Mouse (Mus musculus) embryonic facial prominence, embryonic 12.5 days (tissue): ENCODE data around the gene Acot7. TPM values are rescaled to one million over a fixed set of nuclear protein-coding genes. Genes with fewer than 3 reads are reported as not detected.

Experiments used
- ATAC-seq: fragments of 200-750 bp; cut with Nextera tagmentation; 2 replicates; pipeline ENCODE4 v1.8.0; 2017; ENCODE audit not compliant: insufficient number of reproducible peaks, insufficient read depth, low FRiP score, low TSS enrichment
- H3K27ac ChIP-seq: fragments of 300-500 bp; sonication (generic); 2 replicates; pipeline ENCODE4 v1.5.1; 2016; ENCODE audit warnings: mild to moderate bottlenecking
- H3K27me3 ChIP-seq: fragments of 300-500 bp; sonication (generic); 2 replicates; pipeline ENCODE4 v1.6.1; 2016; ENCODE audit warnings: mild to moderate bottlenecking, moderate library complexity
- H3K36me3 ChIP-seq: fragments of 300-500 bp; sonication (generic); 2 replicates; pipeline ENCODE4 v1.6.1; 2016; ENCODE audit warnings: mild to moderate bottlenecking
- H3K4me1 ChIP-seq: fragments of 300-500 bp; sonication (generic); 2 replicates; pipeline ENCODE4 v1.6.1; 2016
- H3K4me2 ChIP-seq: fragments of 300-500 bp; sonication (generic); replicated peaks from 2 replicates; pipeline ENCODE4 v1.6.1; 2016; ENCODE audit warnings: mild to moderate bottlenecking, moderate library complexity
- H3K4me3 ChIP-seq: fragments of 300-500 bp; sonication (generic); 2 replicates; pipeline ENCODE4 v1.5.1; 2016; ENCODE audit warnings: mild to moderate bottlenecking
- H3K9ac ChIP-seq: fragments of 300-500 bp; sonication (generic); 2 replicates; pipeline ENCODE4 v1.6.1; 2016; ENCODE audit warnings: mild to moderate bottlenecking, moderate library complexity
- H3K9me3 ChIP-seq: fragments of 300-500 bp; sonication (generic); 2 replicates; pipeline ENCODE4 v1.6.1; 2016; ENCODE audit warnings: mild to moderate bottlenecking, moderate library complexity
- WGBS: fragments of 180-500 bp; shearing (Covaris S2); methylation state at CpG from one replicate; pipeline ENCODE4 v1.1.7; 2016; 5-methylcytosine and 5-hydroxymethylcytosine counted together
- polyA plus RNA-seq: library from polyadenylated mRNA; unstranded; fragments of >200 nt; fragmentation: Nextera tagmentation; extraction: Ambion mirVana; gene quantifications from 2 replicates; pipeline ENCODE4 v1.2.1, GENCODE M21; 2016

The Acot7 gene
- 57.9 and 69.8 TPM in 2 replicates for polyA plus RNA-seq

GRCm38 (mm10) chr4:152177537-152178343 lies at the start of gene Acot7:
TSS of gene Acot7 (plus strand) at chr4:152178134.
- H3K27ac ChIP-seq, result peak within 1 kb of the TSS; percentile 71; the same call in 1 of the 2 replicates
- WGBS, result under 1% methylated on average over 100 of the region's 108 CpGs
- peaks cover 20% of the 10 kb centered on the region for H3K27me3 ChIP-seq
- H3K9ac ChIP-seq, result peak within 1 kb of the TSS; percentile 85
- H3K36me3 ChIP-seq, result no peaks in the 10 kb centered on the region
- peak within 1 kb of the TSS; percentile 65 for H3K4me3 ChIP-seq
- no peaks in the 10 kb centered on the region for H3K9me3 ChIP-seq
- peak; percentile 93 for ATAC-seq
- H3K4me2 ChIP-seq, result peak within 1 kb of the TSS; percentile 96
- H3K4me1 ChIP-seq, result peaks cover 16% of the 10 kb centered on the region

GRCm38 (mm10) chr4:152128784-152129183 lies 49.1 kb upstream of the Acot7 start:
- Histone ChIP-seq H3K9me3 (no peaks in the 10 kb centered on the region), H3K36me3 (no peaks in the 10 kb centered on the region), H3K4me2 (no peak overlapping the region), H3K4me1 (peaks cover 41% of the 10 kb centered on the region), H3K27ac (no peak overlapping the region), H3K4me3 (no peak overlapping the region), H3K27me3 (peaks cover 100% of the 10 kb centered on the region), H3K9ac (no peak overlapping the region)
- ATAC-seq, result no peak
- 52% methylated on average over 5 of the region's 5 CpGs for WGBS

GRCm38 (mm10) chr4:152129395-152129930 lies 48.5 kb upstream of the Acot7 start:
- H3K4me2 ChIP-seq, result 0 out of 2 replicates have a peak overlapping the region, but pooled peaks have one; percentile 64
- no peaks in the 10 kb centered on the region for H3K9me3 ChIP-seq
- 23% methylated on average over 13 of the region's 13 CpGs for WGBS
- no peaks in the 10 kb centered on the region for H3K36me3 ChIP-seq
- H3K27ac ChIP-seq, result no peak overlapping the region
- H3K27me3 ChIP-seq, result peaks cover 100% of the 10 kb centered on the region
- no peak overlapping the region for H3K9ac ChIP-seq
- H3K4me3 ChIP-seq, result no peak overlapping the region
- no peak for ATAC-seq
- peaks cover 41% of the 10 kb centered on the region for H3K4me1 ChIP-seq

- Histone ChIP-seq H3K27ac (no peak overlapping the region), H3K36me3 (no peaks in the 10 kb centered on the region), H3K4me3 (peak overlapping the region; percentile 38), H3K4me1 (peaks cover 30% of the 10 kb centered on the region), H3K27me3 (peaks cover 90% of the 10 kb centered on the region), H3K9ac (peak overlapping the region; percentile 46), H3K9me3 (no peaks in the 10 kb centered on the region), H3K4me2 (peak overlapping the region; percentile 64)
- peak; percentile 19; the same call in 1 of the 2 replicates for ATAC-seq
- under 1% methylated on average over 77 of the region's 85 CpGs for WGBS
Measured at GRCm38 (mm10) chr4:152130771-152131653, 46.9 kb upstream of the Acot7 start.

GRCm38 (mm10) chr4:152131809-152132771 lies 45.8 kb upstream of the Acot7 start:
- no peak for ATAC-seq
- peaks cover 24% of the 10 kb centered on the region for H3K4me1 ChIP-seq
- H3K4me3 ChIP-seq, result peak overlapping the region; percentile 38
- H3K36me3 ChIP-seq, result no peaks in the 10 kb centered on the region
- 0 out of 2 replicates have a peak overlapping the region, but pooled peaks have one; percentile 36 for H3K27ac ChIP-seq
- no peak overlapping the region for H3K9ac ChIP-seq
- 2% methylated on average over 50 of the region's 50 CpGs for WGBS
- no peaks in the 10 kb centered on the region for H3K9me3 ChIP-seq
- H3K4me2 ChIP-seq, result peak overlapping the region; percentile 64
- peaks cover 79% of the 10 kb centered on the region for H3K27me3 ChIP-seq

- no peaks in the 10 kb centered on the region for H3K9me3 ChIP-seq
- H3K9ac ChIP-seq, result no peak overlapping the region
- H3K4me2 ChIP-seq, result no peak overlapping the region
- H3K4me1 ChIP-seq, result peaks cover 24% of the 10 kb centered on the region
- H3K36me3 ChIP-seq, result no peaks in the 10 kb centered on the region
- WGBS, result 18% methylated on average over 10 of the region's 10 CpGs
- peaks cover 72% of the 10 kb centered on the region for H3K27me3 ChIP-seq
- no peak overlapping the region for H3K4me3 ChIP-seq
- ATAC-seq, result no peak
- H3K27ac ChIP-seq, result no peak overlapping the region
Measured at GRCm38 (mm10) chr4:152132772-152133169, 45.2 kb upstream of the Acot7 start.

GRCm38 (mm10) chr4:152133213-152133612 lies 44.7 kb upstream of the Acot7 start:
- Histone ChIP-seq H3K4me2 (no peak overlapping the region), H3K9me3 (no peaks in the 10 kb centered on the region), H3K4me1 (peaks cover 24% of the 10 kb centered on the region), H3K36me3 (no peaks in the 10 kb centered on the region), H3K9ac (no peak overlapping the region), H3K27me3 (peaks cover 68% of the 10 kb centered on the region), H3K27ac (no peak overlapping the region), H3K4me3 (no peak overlapping the region)
- no peak for ATAC-seq
- WGBS, result 50% methylated on average over 5 of the region's 5 CpGs

GRCm38 (mm10) chr4:152134507-152134906 lies 43.4 kb upstream of the Acot7 start:
- H3K27me3 ChIP-seq, result peaks cover 61% of the 10 kb centered on the region
- H3K9me3 ChIP-seq, result no peaks in the 10 kb centered on the region
- H3K4me2 ChIP-seq, result no peak overlapping the region
- no peak overlapping the region for H3K27ac ChIP-seq
- no peaks in the 10 kb centered on the region for H3K36me3 ChIP-seq
- H3K4me3 ChIP-seq, result no peak overlapping the region
- ATAC-seq, result no peak
- no peak overlapping the region for H3K9ac ChIP-seq
- peaks cover 27% of the 10 kb centered on the region for H3K4me1 ChIP-seq

- no peak overlapping the region for H3K4me3 ChIP-seq
- WGBS, result 76% methylated on average over 12 of the region's 12 CpGs
Measured at GRCm38 (mm10) chr4:152135363-152135762, 42.6 kb upstream of the Acot7 start.

GRCm38 (mm10) chr4:152136112-152136875 lies 41.6 kb upstream of the Acot7 start:
- Histone ChIP-seq H3K27me3 (peaks cover 48% of the 10 kb centered on the region), H3K4me3 (no peak overlapping the region), H3K27ac (no peak overlapping the region), H3K9me3 (no peaks in the 10 kb centered on the region), H3K4me1 (peaks cover 17% of the 10 kb centered on the region), H3K36me3 (no peaks in the 10 kb centered on the region), H3K9ac (no peak overlapping the region), H3K4me2 (no peak overlapping the region)
- 28% methylated on average over 6 of the region's 6 CpGs for WGBS
- no peak for ATAC-seq

More at GRCm38 (mm10) chr4:152135363-152135762, 42.6 kb upstream of the Acot7 start:
- ATAC-seq, result no peak
- peaks cover 25% of the 10 kb centered on the region for H3K4me1 ChIP-seq
- no peak overlapping the region for H3K4me2 ChIP-seq
- H3K27me3 ChIP-seq, result peaks cover 52% of the 10 kb centered on the region
- no peaks in the 10 kb centered on the region for H3K36me3 ChIP-seq
- no peak overlapping the region for H3K27ac ChIP-seq
- H3K9ac ChIP-seq, result no peak overlapping the region
- H3K9me3 ChIP-seq, result no peaks in the 10 kb centered on the region
